Mouse (Mus musculus): ENCODE measurements around the gene Chmp2a.

GRCm38 (mm10) chr7:13031069-13031468, 3.5 kb downstream of the Chmp2a start:
- TF ChIP-seq POLR2A (IDR thresholded peaks at IDR 0.05; ENCODE audit: low read depth, low read length): no peak
- no peak for TF ChIP-seq CTCF (IDR thresholded peaks at IDR 0.05; ENCODE audit: extremely low read depth, insufficient read depth, insufficient read length, insufficient replicate concordance)

Measured in spleen, adult 2 months (tissue).